Mouse (Mus musculus): ENCODE results near the gene Lonrf3. TPM values are rescaled to one million over a fixed set of nuclear protein-coding genes. Genes with fewer than 3 reads are reported as not detected.

The Lonrf3 gene
- total and polyA plus RNA-seq, 3 experiments: not detected

GRCm38 (mm10) chrX:36390503-36390902 lies 62.4 kb downstream of the Lonrf3 start:
- TF ChIP-seq CHD2 (IDR thresholded peaks at IDR 0.05; ENCODE audit: low read length): no peak
- TF ChIP-seq TBP (IDR thresholded peaks at IDR 0.05; ENCODE audit: low read depth, low read length): no peak
- no peak for TF ChIP-seq MXI1 (IDR thresholded peaks at IDR 0.05; ENCODE audit: low read depth, low read length)
- no peak for TF ChIP-seq MYB (IDR thresholded peaks at IDR 0.05; ENCODE audit: low read depth, low read length)
- no peak for TF ChIP-seq CTCF (IDR thresholded peaks at IDR 0.05 in 2 of 3, conservative IDR thresholded peaks at IDR 0.05 in 1 of 3; ENCODE audit: control insufficient read depth in 1 of 3, insufficient read depth in 1 of 3, low read depth in 2 of 3, low read length in 3 of 3, poor library complexity in 1 of 3, severe bottlenecking in 1 of 3)
- no peak for TF ChIP-seq ZC3H11A (IDR thresholded peaks at IDR 0.05; ENCODE audit: low read depth, low read length)
- no peak for TF ChIP-seq GATA1 (IDR thresholded peaks at IDR 0.05; ENCODE audit: low read depth, low read length)
- TF ChIP-seq TAL1 (IDR thresholded peaks at IDR 0.05; ENCODE audit: low read length): no peak
- no peak for TF ChIP-seq NELFE (IDR thresholded peaks at IDR 0.05; ENCODE audit: low read depth, low read length)
- TF ChIP-seq TCF12 (IDR thresholded peaks at IDR 0.05; ENCODE audit: low read depth, low read length): no peak
- TF ChIP-seq EP300 (IDR thresholded peaks at IDR 0.05; ENCODE audit: low read depth in 1 of 2, low read length in 2 of 2): no peak
- TF ChIP-seq MAZ (IDR thresholded peaks at IDR 0.05; ENCODE audit: low read depth, low read length): no peak
- TF ChIP-seq USF2 (IDR thresholded peaks at IDR 0.05; ENCODE audit: borderline replicate concordance in 1 of 2, insufficient read depth in 1 of 2, low read depth in 1 of 2, low read length in 2 of 2): no peak
- no peak for TF ChIP-seq NRF1 (IDR thresholded peaks at IDR 0.05; ENCODE audit: insufficient read depth, low read depth, low read length, poor library complexity, severe bottlenecking)
- TF ChIP-seq MAFK (IDR thresholded peaks at IDR 0.05; ENCODE audit: borderline replicate concordance, low read depth, low read length): no peak
- no peak for TF ChIP-seq POLR2A (IDR thresholded peaks at IDR 0.05; ENCODE audit: control insufficient read depth in 1 of 2, insufficient read depth in 1 of 2, low read depth in 1 of 2, low read length in 2 of 2, poor library complexity in 1 of 2)
- TF ChIP-seq GABPA (IDR thresholded peaks at IDR 0.05; ENCODE audit: low read depth, low read length): no peak
- Histone ChIP-seq H3K27me3 (ENCODE audit: control insufficient read depth in 1 of 2, insufficient read depth in 2 of 2, low read length in 2 of 2) (no peaks in the 10 kb centered on the region), H3K4me3 (ENCODE audit: control insufficient read depth in 1 of 2, insufficient read depth in 1 of 2, low read depth in 2 of 2, low read length in 2 of 2) (no peak overlapping the region)

GRCm38 (mm10) chrX:36392672-36393071 lies 64.5 kb downstream of the Lonrf3 start:
- DNase-seq (ENCODE audit: low read depth, low spot score): no peak
- H3K9ac ChIP-seq (ENCODE audit: control insufficient read depth, low read depth, low read length, poor library complexity, severe bottlenecking): no peak overlapping the region
- no peak overlapping the region for H3K4me3 ChIP-seq (ENCODE audit: control insufficient read depth in 1 of 2, insufficient read depth in 1 of 2, low read depth in 2 of 2, low read length in 2 of 2)
- H3K36me3 ChIP-seq (ENCODE audit: control insufficient read depth in 1 of 2, insufficient read depth in 2 of 2, low read length in 2 of 2): no peaks in the 10 kb centered on the region
- H3K9me3 ChIP-seq (replicated peaks; ENCODE audit: insufficient read depth, low read length): no peaks in the 10 kb centered on the region
- no peaks in the 10 kb centered on the region for H3K79me2 ChIP-seq (ENCODE audit: control insufficient read depth, insufficient read depth, low read length, poor library complexity)
- H3K4me1 ChIP-seq (ENCODE audit: control insufficient read depth in 1 of 2, insufficient read depth in 2 of 2, low read length in 2 of 2): no peaks in the 10 kb centered on the region
- TF ChIP-seq MAZ (IDR thresholded peaks at IDR 0.05; ENCODE audit: low read depth, low read length) (no peak), MEF2A (IDR thresholded peaks at IDR 0.05; ENCODE audit: extremely low read depth, insufficient replicate concordance, low read depth, low read length, poor library complexity, severe bottlenecking) (no peak), MXI1 (IDR thresholded peaks at IDR 0.05; ENCODE audit: low read depth, low read length) (no peak), SIN3A (IDR thresholded peaks at IDR 0.05; ENCODE audit: low read length) (no peak), CTCF (IDR thresholded peaks at IDR 0.05 in 2 of 3, conservative IDR thresholded peaks at IDR 0.05 in 1 of 3; ENCODE audit: control insufficient read depth in 1 of 3, insufficient read depth in 1 of 3, low read depth in 2 of 3, low read length in 3 of 3, poor library complexity in 1 of 3, severe bottlenecking in 1 of 3) (no peak), NRF1 (IDR thresholded peaks at IDR 0.05; ENCODE audit: insufficient read depth, low read depth, low read length, poor library complexity, severe bottlenecking) (no peak), ZNF384 (IDR thresholded peaks at IDR 0.05; ENCODE audit: low read depth, low read length) (no peak), EP300 (IDR thresholded peaks at IDR 0.05; ENCODE audit: low read depth in 1 of 2, low read length in 2 of 2) (no peak)
- H3K27me3 ChIP-seq (ENCODE audit: control insufficient read depth in 1 of 2, insufficient read depth in 2 of 2, low read length in 2 of 2): no peaks in the 10 kb centered on the region
- no peak overlapping the region for H3K27ac ChIP-seq (ENCODE audit: control insufficient read depth, low read depth, low read length)

More at GRCm38 (mm10) chrX:36390503-36390902, 62.4 kb downstream of the Lonrf3 start:
- Histone ChIP-seq H3K9ac (ENCODE audit: control insufficient read depth, low read depth, low read length, poor library complexity, severe bottlenecking) (no peak overlapping the region), H3K36me3 (ENCODE audit: control insufficient read depth in 1 of 2, insufficient read depth in 2 of 2, low read length in 2 of 2) (no peaks in the 10 kb centered on the region), H3K4me1 (ENCODE audit: control insufficient read depth in 1 of 2, insufficient read depth in 2 of 2, low read length in 2 of 2) (no peaks in the 10 kb centered on the region), H3K79me2 (ENCODE audit: control insufficient read depth, insufficient read depth, low read length, poor library complexity) (no peaks in the 10 kb centered on the region), H3K27ac (ENCODE audit: control insufficient read depth, low read depth, low read length) (no peak overlapping the region), H3K9me3 (replicated peaks; ENCODE audit: insufficient read depth, low read length) (no peaks in the 10 kb centered on the region)
- no peak for DNase-seq (ENCODE audit: low read depth, low spot score)

Data from MEL (cell line).